ENCODE assay signal across 9 mouse cellular contexts in genomic region chr7:127777474-127778266, GRCm38 (mm10). TPM values are rescaled to one million over a fixed set of nuclear protein-coding genes. Genes with fewer than 3 reads are reported as not detected.
DNase-seq lines count a peak whose midpoint lies in the region; ATAC-seq and TF ChIP-seq lines count a peak whose summit lies in the region.
"Had no signal": no experiment of that assay in that cellular context is flagged by ENCODE, and none has a peak within 500 bp of the region (broad histone marks: within the 10 kb centered on the region; RNA-seq: fewer than 3 reads in every experiment).

No protein-coding gene starts in this region.

- H3K9ac ChIP-seq in CH12.LX (ENCODE audit: insufficient read depth, low read depth) = peak overlapping the region; percentile 98
- H3K9ac ChIP-seq in kidney, embryonic 14.5 days (ENCODE audit: low read depth, low read length) = peak overlapping the region; percentile 96
- H3K9ac ChIP-seq in lung, postnatal 0 days (replicated peaks; ENCODE audit: low read depth) = peak overlapping the region; percentile 83

- H3K27ac ChIP-seq in CH12.LX (ENCODE audit: insufficient read depth, low read depth) = peak overlapping the region; percentile 94
- H3K27ac ChIP-seq in kidney, embryonic 14.5 days (ENCODE audit: low read depth, low read length) = peak overlapping the region; percentile 95
- H3K27ac ChIP-seq in lung, postnatal 0 days (ENCODE audit: low read length) = peak overlapping the region; percentile 98

- peak overlapping the region; percentile 57 to 92 (median 67) for H3K4me3 ChIP-seq in CH12.LX (replicated peaks in 1 of 3; ENCODE audit: low read depth in 2 of 3, low read length in 2 of 3, poor library complexity in 1 of 3)
- H3K4me3 ChIP-seq in kidney, embryonic 14.5 days (ENCODE audit: low read length) = peak overlapping the region; percentile 96
- peak overlapping the region; percentile 95 for H3K4me3 ChIP-seq in lung, postnatal 0 days (ENCODE audit: low read depth, low read length)

- H3K36me3 ChIP-seq in CH12.LX (replicated peaks in 1 of 2; ENCODE audit: control insufficient read depth in 1 of 2, insufficient read depth in 1 of 2, low read length in 1 of 2) = peaks cover 25 to 60% of the 10 kb centered on the region in 2 experiments
- H3K36me3 ChIP-seq in kidney, embryonic 14.5 days (ENCODE audit: control insufficient read depth, insufficient read depth, low read length) = peaks cover 44% of the 10 kb centered on the region
- H3K36me3 ChIP-seq in lung, postnatal 0 days (ENCODE audit: insufficient read depth, low read length) = peaks cover 16% of the 10 kb centered on the region; the same call in 1 of the 2 replicates

- in situ Hi-C loops in CH12.LX (cut with MboI; ENCODE audit: low pct_ligation_motif_present, low pct_unique_long_range_greater_than_20kb, low sequenced_read_pairs) = loop anchor here (5.0 to 25.0 kb wide), 4 partner anchors 40 to 995 kb away; partner anchors contain the start of genes Cdipt, Cdiptos, Prss8 and Tbx6

- H3K27me3 ChIP-seq in CH12.LX (replicated peaks) = no peaks in the 10 kb centered on the region
- H3K27me3 ChIP-seq in kidney, embryonic 14.5 days (ENCODE audit: control insufficient read depth, insufficient read depth, low read length) = no peaks in the 10 kb centered on the region
- no peaks in the 10 kb centered on the region for H3K27me3 ChIP-seq in lung, postnatal 0 days (replicated peaks; ENCODE audit: insufficient read depth, low read length)

- H3K4me2 ChIP-seq in CH12.LX (ENCODE audit: insufficient read depth, low read depth, poor library complexity, severe bottlenecking) = peak overlapping the region; percentile 41
- H3K4me2 ChIP-seq in kidney, embryonic 14.5 days (replicated peaks; ENCODE audit: low read depth, low read length) = peak overlapping the region; percentile 82
- peak overlapping the region; percentile 83 for H3K4me2 ChIP-seq in lung, postnatal 0 days (replicated peaks; ENCODE audit: low read depth, low read length)

- H3K79me2 ChIP-seq in CH12.LX (replicated peaks; ENCODE audit: control insufficient read depth, extremely low read depth, insufficient read depth, poor library complexity, severe bottlenecking) = peaks cover 23% of the 10 kb centered on the region

- no peak for TF ChIP-seq EP300 in CH12.LX (IDR thresholded peaks at IDR 0.05; ENCODE audit: low read length)
- TF ChIP-seq EP300 in lung, postnatal 0 days (IDR thresholded peaks at IDR 0.05) = no peak

- TF ChIP-seq CTCF in CH12.LX (conservative IDR thresholded peaks at IDR 0.05 in 1 of 2, IDR thresholded peaks at IDR 0.05 in 1 of 2; ENCODE audit: low read depth in 2 of 2, low read length in 2 of 2) = no peak
- peak; percentile 17; the same call in 1 of the 2 replicates for TF ChIP-seq CTCF in lung, postnatal 0 days (IDR thresholded peaks at IDR 0.05)

- ATAC-seq in granulocyte monocyte progenitor cell, adult 5-6 weeks (replicated peaks; ENCODE audit: poor library complexity, severe bottlenecking) = peak; percentile 13
- ATAC-seq in kidney, embryonic 14.5 days (ENCODE audit: low FRiP score, low TSS enrichment) = peak; percentile 59
- ATAC-seq in lung, postnatal 0 days = peak; percentile 29

- H3K4me1 ChIP-seq in CH12.LX (ENCODE audit: control insufficient read depth in 1 of 2, insufficient read depth in 2 of 2) = peaks cover 9 to 44% of the 10 kb centered on the region in 2 experiments
- peaks cover 12% of the 10 kb centered on the region for H3K4me1 ChIP-seq in kidney, embryonic 14.5 days (ENCODE audit: control insufficient read depth, insufficient read depth, low read length)
- H3K4me1 ChIP-seq in lung, postnatal 0 days (ENCODE audit: insufficient read depth, low read depth, low read length) = no peaks in the 10 kb centered on the region

- TF ChIP-seq POLR2A in CH12.LX (IDR thresholded peaks at IDR 0.05; ENCODE audit: low read depth, low read length) = peak; percentile 60; the same call in 1 of the 2 replicates

- no peak for TF ChIP-seq RAD21 in CH12.LX (IDR thresholded peaks at IDR 0.05; ENCODE audit: low read depth, low read length)

- 2% methylated on average over 63 of the region's 66 CpGs for WGBS in kidney, embryonic 14.5 days
- 3% methylated on average over 26 of the region's 66 CpGs for WGBS in lung, postnatal 0 days

- dilution Hi-C loops in CH12.LX (cut with MboI; ENCODE audit: extremely low pct_ligation_motif_present, extremely low pct_unique_long_range_greater_than_20kb, low sequenced_read_pairs) = no loop called here

- no peaks in the 10 kb centered on the region for H3K9me3 ChIP-seq in CH12.LX (replicated peaks; ENCODE audit: low read length)
- H3K9me3 ChIP-seq in kidney, embryonic 14.5 days (ENCODE audit: control insufficient read depth, low read length) = no peaks in the 10 kb centered on the region
- H3K9me3 ChIP-seq in lung, postnatal 0 days (ENCODE audit: low read length) = no peaks in the 10 kb centered on the region

- peak; percentile 51 for DNase-seq in CH12.LX (ENCODE audit: extremely low read depth)
- DNase-seq in Muller cell, postnatal 12 days (ENCODE audit: inconsistent ontology term) = peak; percentile 85
- peak; percentile 56 to 65 for DNase-seq in cerebellum, postnatal 36 days
- peak; percentile 65 for DNase-seq in lung, postnatal 0 days (ENCODE audit: low spot score)
- peak; percentile 79 for DNase-seq in retina, postnatal 1 day
- no peak for DNase-seq in frontal cortex, postnatal 36 days (ENCODE audit: low spot score in 2 of 2)

TF ChIP-seq in CH12.LX, 34 proteins besides CTCF, POLR2A, EP300 and RAD21 (continues in another document):
- TF ChIP-seq SIN3A (IDR thresholded peaks at IDR 0.05; ENCODE audit: low read length) = 0 out of 2 replicates have a peak, but pooled peaks have one; percentile 12
- 0 out of 2 replicates have a peak, but pooled peaks have one; percentile 8 for TF ChIP-seq MXI1 (IDR thresholded peaks at IDR 0.05; ENCODE audit: low read depth, low read length)
- TF ChIP-seq PAX5 (IDR thresholded peaks at IDR 0.05; ENCODE audit: low read length) = no peak
- no peak for TF ChIP-seq HCFC1 (IDR thresholded peaks at IDR 0.05; ENCODE audit: low read depth, low read length)
- TF ChIP-seq ZC3H11A (IDR thresholded peaks at IDR 0.05; ENCODE audit: low read depth, low read length) = no peak
- TF ChIP-seq ELF1 (IDR thresholded peaks at IDR 0.05; ENCODE audit: low read depth, low read length) = no peak
- no peak for TF ChIP-seq JUN (IDR thresholded peaks at IDR 0.05; ENCODE audit: insufficient read depth, low read depth, low read length)
- TF ChIP-seq MEF2A (IDR thresholded peaks at IDR 0.05; ENCODE audit: borderline replicate concordance, low read depth, low read length) = no peak
- no peak for TF ChIP-seq E2F4 (IDR thresholded peaks at IDR 0.05; ENCODE audit: insufficient replicate concordance, low read depth, low read length)
- no peak for TF ChIP-seq ETS1 (conservative IDR thresholded peaks at IDR 0.05; ENCODE audit: low read depth, low read length)
- peak; percentile 59; the same call in 1 of the 2 replicates for TF ChIP-seq ZMIZ1 (IDR thresholded peaks at IDR 0.05; ENCODE audit: low read depth, low read length)
- no peak for TF ChIP-seq MAZ (IDR thresholded peaks at IDR 0.05; ENCODE audit: low read depth, low read length)
- no peak for TF ChIP-seq USF1 (IDR thresholded peaks at IDR 0.05; ENCODE audit: low read depth, low read length)
- TF ChIP-seq RCOR1 (conservative IDR thresholded peaks at IDR 0.05; ENCODE audit: low read depth, low read length) = no peak

RNA-seq across cellular contexts. Expression of gene Setd1a, which starts 1.2 kb away (rescaled TPM):
- total RNA-seq in CH12.LX (2012; rRNA removed) (9.0 and 9.8 TPM in 2 replicates), CH12.LX (2014; rRNA removed) (3.2 and 4.5 TPM in 2 replicates)
- polyA plus RNA-seq in CH12.LX (2012; ENCODE audit: insufficient read length, low read depth) = 50.8 and 51.0 TPM in 2 replicates
- total RNA-seq in granulocyte monocyte progenitor cell, adult 5-6 weeks (2014; fragmentation: Nextera tagmentation) = 59.6 and 105 TPM in 2 replicates
- total RNA-seq in granulocyte monocyte progenitor cell, adult 5-6 weeks (2017) = 11.9 and 12.4 TPM in 2 replicates
- 32.6 and 34.7 TPM in 2 replicates for polyA plus RNA-seq in kidney, embryonic 14.5 days (2014; fragmentation: Nextera tagmentation; extraction: Ambion mirVana)
- polyA plus RNA-seq in lung, postnatal 0 days (2015; fragmentation: Nextera tagmentation; extraction: Ambion mirVana) = 10.5 and 11.0 TPM in 2 replicates

RNA-seq across cellular contexts. Expression of gene Gm49388, which starts 7.7 kb away (rescaled TPM):
- total RNA-seq in CH12.LX (2012; rRNA removed) = 0.98 and 2.2 TPM in 2 replicates
- total RNA-seq in CH12.LX (2014; rRNA removed) = not detected in 2 replicates
- polyA plus RNA-seq in CH12.LX (2012; ENCODE audit: insufficient read length, low read depth) = 4.3 and 4.7 TPM in 2 replicates
- total RNA-seq in granulocyte monocyte progenitor cell, adult 5-6 weeks (2014; fragmentation: Nextera tagmentation) = not detected in 2 replicates
- total RNA-seq in granulocyte monocyte progenitor cell, adult 5-6 weeks (2017) = 1.2 TPM in 1 of 2 replicates, not detected in the other
- not detected in 2 replicates for polyA plus RNA-seq in kidney, embryonic 14.5 days (2014; fragmentation: Nextera tagmentation; extraction: Ambion mirVana)
- not detected in 2 replicates for polyA plus RNA-seq in lung, postnatal 0 days (2015; fragmentation: Nextera tagmentation; extraction: Ambion mirVana)
- total RNA-seq: hematopoietic stem cell, adult 5-6 weeks had no signal

RNA-seq across cellular contexts. Expression of gene Orai3, which starts 8.1 kb away (rescaled TPM):
- 15.7 and 16.9 TPM in 2 replicates for total RNA-seq in CH12.LX (2012; rRNA removed)
- total RNA-seq in CH12.LX (2014; rRNA removed) = 9.3 and 11.6 TPM in 2 replicates
- 7.5 and 10.3 TPM in 2 replicates for polyA plus RNA-seq in CH12.LX (2012; ENCODE audit: insufficient read length, low read depth)
- 36.8 and 41.2 TPM in 2 replicates for total RNA-seq in granulocyte monocyte progenitor cell, adult 5-6 weeks (2014; fragmentation: Nextera tagmentation)
- total RNA-seq in granulocyte monocyte progenitor cell, adult 5-6 weeks (2017) = 22.7 and 22.8 TPM in 2 replicates
- polyA plus RNA-seq in kidney, embryonic 14.5 days (2014; fragmentation: Nextera tagmentation; extraction: Ambion mirVana) = 12.9 and 19.7 TPM in 2 replicates
- polyA plus RNA-seq in lung, postnatal 0 days (2015; fragmentation: Nextera tagmentation; extraction: Ambion mirVana) = 38.5 and 42.8 TPM in 2 replicates

RNA-seq across cellular contexts. Expression of gene Hsd3b7, which starts 22.7 kb away (rescaled TPM):
- 2.9 and 4.2 TPM in 2 replicates for total RNA-seq in CH12.LX (2012; rRNA removed)
- total RNA-seq in CH12.LX (2014; rRNA removed) = 5.9 and 6.8 TPM in 2 replicates
- 0.99 and 2.1 TPM in 2 replicates for polyA plus RNA-seq in CH12.LX (2012; ENCODE audit: insufficient read length, low read depth)
- total RNA-seq in granulocyte monocyte progenitor cell, adult 5-6 weeks (2014; fragmentation: Nextera tagmentation) = 27.6 and 29.6 TPM in 2 replicates
- 19.1 and 31.6 TPM in 2 replicates for total RNA-seq in granulocyte monocyte progenitor cell, adult 5-6 weeks (2017)
- polyA plus RNA-seq in kidney, embryonic 14.5 days (2014; fragmentation: Nextera tagmentation; extraction: Ambion mirVana) = 18.0 and 18.7 TPM in 2 replicates
- polyA plus RNA-seq in lung, postnatal 0 days (2015; fragmentation: Nextera tagmentation; extraction: Ambion mirVana) = 52.8 and 55.8 TPM in 2 replicates

RNA-seq across cellular contexts. Expression of gene Fbxl19, which starts 33.3 kb away (rescaled TPM):
- 25.1 and 28.2 TPM in 2 replicates for total RNA-seq in CH12.LX (2012; rRNA removed)
- total RNA-seq in CH12.LX (2014; rRNA removed) = 22.4 and 22.6 TPM in 2 replicates
- polyA plus RNA-seq in CH12.LX (2012; ENCODE audit: insufficient read length, low read depth) = 29.3 and 31.7 TPM in 2 replicates
- total RNA-seq in granulocyte monocyte progenitor cell, adult 5-6 weeks (2014; fragmentation: Nextera tagmentation) = 11.1 and 11.7 TPM in 2 replicates
- total RNA-seq in granulocyte monocyte progenitor cell, adult 5-6 weeks (2017) = 13.8 and 17.7 TPM in 2 replicates
- 6.2 and 10.0 TPM in 2 replicates for polyA plus RNA-seq in kidney, embryonic 14.5 days (2014; fragmentation: Nextera tagmentation; extraction: Ambion mirVana)
- 1.6 TPM in 2 replicates for polyA plus RNA-seq in lung, postnatal 0 days (2015; fragmentation: Nextera tagmentation; extraction: Ambion mirVana)

Comparison
In these comparisons a context has a peak if more than half of its experiments do, and no peak if none do; other contexts are left out.
1. DNase-seq: peak in CH12.LX (single experiment), Muller cell, postnatal 12 days (single experiment), cerebellum, postnatal 36 days (2 of 2), lung, postnatal 0 days (single experiment) and retina, postnatal 1 day (single experiment); none in frontal cortex, postnatal 36 days (0 of 2).
2. Peak in every context shown above with its lines, with median percentiles within 50 percentile points of each other: H3K27ac ChIP-seq, H3K4me2 ChIP-seq, H3K4me3 ChIP-seq, H3K9ac ChIP-seq and ATAC-seq.